Mouse (Mus musculus) lung, postnatal 10 days (tissue): ENCODE measurements at regions not wholly inside any gene's neighbourhood (a gene's known extent, or its start where the extent isn't known, plus 50 kb on each side); places are given as distances from the start of the nearest gene placed in this dataset.
A peak's percentile ranks its signal among the peaks of the same experiment; 100 is the strongest.
"Not testable (repeated sequence)": the region's sequence is repeated elsewhere in the genome, so short reads cannot be mapped to it uniquely, and the experiment has no call there.

ENCODE experiments used
- DNase-seq: peaks from one replicate; pipeline ENCODE4 v3.0.0; 2021

DNA sequence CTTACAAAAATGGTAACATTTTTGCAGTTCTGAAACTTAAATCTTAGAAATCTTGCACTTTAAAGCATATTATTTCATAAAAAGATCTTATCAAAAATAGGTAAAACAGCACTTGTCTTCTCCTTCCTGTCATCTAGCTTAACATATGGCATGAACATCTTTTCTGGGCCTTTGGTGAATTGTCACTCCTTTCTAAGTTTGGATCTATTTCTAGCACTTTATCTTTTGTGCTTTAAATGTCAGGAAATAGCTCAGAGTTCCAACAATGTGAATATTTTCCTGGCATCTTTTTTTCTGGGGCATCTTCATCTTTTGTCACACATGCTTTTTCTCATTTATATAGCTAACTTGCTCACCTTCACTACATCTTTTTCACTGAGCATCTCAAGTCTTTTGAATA is 527.4 kb upstream of the Gm5150 start:
- no peak for DNase-seq

DNA sequence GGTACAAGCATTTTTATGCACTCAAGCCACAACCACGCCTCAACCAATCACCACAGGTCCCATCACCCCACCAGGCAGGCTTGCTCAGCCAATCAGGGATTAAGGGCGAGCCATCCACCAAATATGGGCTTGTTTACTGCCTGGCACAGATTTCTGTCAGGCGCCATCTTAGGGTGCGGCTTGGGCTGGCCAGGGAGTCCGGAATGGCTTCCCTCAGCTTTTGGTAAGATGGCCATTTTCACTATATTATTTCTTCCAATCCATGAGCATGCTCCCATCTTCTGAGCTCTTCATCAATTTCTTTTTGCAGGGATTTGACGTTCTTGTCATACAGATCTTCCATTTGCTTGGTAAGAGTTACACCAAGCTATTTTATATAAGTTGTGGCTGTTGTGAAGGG is 521.3 kb upstream of the Gm5150 start:
- DNase-seq: not testable (repeated sequence)

DNA sequence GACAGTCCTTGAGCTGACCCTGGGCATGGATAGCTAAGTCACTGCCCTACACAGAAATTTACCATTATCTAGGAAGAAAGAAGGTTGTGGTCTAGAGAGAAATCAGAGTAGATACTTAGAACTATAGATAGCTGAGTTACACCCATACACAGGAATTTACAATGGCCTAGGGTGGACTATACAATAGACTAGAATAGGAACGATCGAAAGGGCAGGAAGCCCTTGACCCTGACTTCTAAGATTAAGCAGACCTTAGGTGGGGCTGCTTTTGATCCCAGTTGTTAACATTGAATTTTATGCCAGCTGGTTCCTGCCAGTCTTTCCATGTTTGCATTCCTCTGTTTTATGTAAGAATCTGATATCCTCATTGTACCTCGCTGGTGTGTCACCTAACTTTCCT is 482.2 kb upstream of the Gm5150 start:
- not testable (repeated sequence) for DNase-seq

- no peak for DNase-seq
Measured at GRCm38 (mm10) chr3:16482750-16483149, 476.5 kb upstream of the Gm5150 start.

- DNase-seq: no peak
Measured at GRCm38 (mm10) chr3:16471360-16471759, 465.1 kb upstream of the Gm5150 start.

DNA sequence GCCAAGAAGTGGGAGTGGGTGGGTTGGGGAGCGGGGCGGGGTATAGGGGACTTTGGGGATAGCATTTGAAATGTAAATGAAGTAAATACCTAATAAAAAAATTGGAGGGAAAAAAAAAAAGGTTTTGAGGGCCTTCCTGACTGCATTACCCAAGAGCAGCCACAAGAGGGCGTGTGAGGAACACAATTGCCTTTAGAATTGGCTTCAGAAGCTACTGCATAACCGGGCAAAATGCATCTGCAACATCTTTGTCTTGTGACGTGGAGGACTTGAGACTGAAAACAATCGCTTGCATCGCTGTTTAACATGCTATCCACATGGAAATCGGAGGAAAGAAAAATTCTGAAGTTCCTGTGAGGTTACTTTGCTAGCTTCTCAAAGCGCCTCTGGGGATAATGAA is 460.2 kb upstream of the Gm5150 start:
- DNase-seq: peak; percentile 23

- DNase-seq: no peak
Measured at GRCm38 (mm10) chr3:16465357-16465756, 459.1 kb upstream of the Gm5150 start.

DNA sequence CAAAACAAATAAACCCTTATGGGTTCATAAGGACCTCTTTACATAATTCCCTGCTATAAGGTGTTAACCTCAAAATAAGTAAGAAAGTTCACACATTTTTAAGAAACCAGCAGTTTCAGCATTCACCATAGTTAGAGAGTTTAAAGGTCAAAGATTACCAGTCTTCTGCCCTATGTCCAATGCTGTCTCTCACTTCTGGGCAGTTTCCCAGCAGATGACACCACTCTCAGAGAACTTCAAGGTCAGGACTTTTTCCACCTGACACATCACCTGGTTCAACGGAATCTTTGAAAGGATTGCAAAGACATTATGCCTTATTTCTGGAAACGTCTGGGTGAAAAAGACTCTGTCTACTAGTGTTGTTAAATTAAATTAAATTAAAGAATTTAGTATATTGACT is 458.1 kb upstream of the Gm5150 start:
- DNase-seq: no peak

DNA sequence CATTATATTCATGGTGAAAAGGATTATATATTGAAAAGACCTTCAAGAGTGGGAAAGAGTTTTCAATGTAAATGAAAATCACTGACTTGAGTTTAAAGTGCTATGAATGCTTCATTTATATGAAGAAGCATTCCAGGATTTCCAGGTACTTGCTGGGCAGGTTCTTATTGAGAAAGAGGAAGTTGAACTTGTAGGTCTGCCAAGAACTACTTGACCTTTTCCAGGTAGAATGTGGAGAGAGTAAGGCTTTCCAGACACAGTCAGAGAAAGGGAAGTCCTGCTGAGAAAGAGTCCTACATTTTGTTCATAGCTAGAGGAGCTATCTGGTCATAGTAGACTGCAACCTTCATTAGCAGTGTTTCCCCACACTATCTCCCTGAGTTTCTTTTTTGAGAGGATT is 426.8 kb upstream of the Gm5150 start:
- DNase-seq: peak; percentile 47

DNA sequence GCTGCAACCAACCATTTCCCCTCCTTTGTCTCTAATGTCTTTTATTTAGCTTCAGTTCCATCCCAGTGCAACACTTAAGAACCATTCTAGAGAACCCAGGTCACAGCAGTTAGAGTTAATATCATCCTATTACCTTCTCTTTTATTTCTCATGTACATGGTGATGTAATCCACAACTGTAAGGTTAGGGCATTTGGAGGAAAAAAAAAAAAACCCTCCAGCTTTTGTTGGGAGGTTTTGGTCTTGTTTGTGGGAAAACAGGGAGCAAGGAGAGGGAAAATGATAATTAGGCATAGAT is 425.5 kb upstream of the Gm5150 start:
- no peak for DNase-seq

DNA sequence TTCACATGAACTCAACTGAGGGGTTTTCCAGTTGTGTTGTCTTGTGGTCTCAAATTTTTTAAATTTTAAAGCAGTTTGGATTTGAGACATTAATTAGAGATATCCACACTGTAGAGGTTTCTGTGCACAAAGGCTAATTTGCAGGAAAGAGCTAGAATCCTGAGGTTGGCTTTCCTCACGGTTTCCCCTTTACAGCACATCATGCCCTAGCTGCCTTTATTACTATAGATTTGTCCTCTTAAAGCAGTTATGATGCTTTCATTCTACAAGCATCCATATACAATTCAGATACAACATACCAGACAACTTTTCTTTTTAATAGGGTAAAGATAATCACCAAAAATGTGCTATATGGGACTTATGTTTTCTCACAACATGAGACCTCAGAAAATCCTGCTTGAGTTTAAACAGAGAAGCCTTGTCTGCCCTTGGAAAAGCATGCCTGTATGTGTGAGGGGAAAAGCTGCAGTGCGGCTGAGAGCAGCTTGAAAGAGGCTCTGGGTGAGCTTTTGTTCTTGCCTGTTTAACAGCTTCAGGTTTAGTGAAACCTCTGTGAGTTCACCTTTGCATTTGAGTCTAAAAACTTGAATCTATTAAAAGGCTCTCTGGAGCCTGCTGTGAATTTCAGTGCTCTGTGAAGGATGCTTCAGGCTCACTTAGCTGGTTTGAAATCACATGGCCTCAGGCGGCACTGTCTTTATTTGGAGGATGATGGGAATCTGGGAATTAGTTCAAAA is 425.0 kb upstream of the Gm5150 start:
- no peak for DNase-seq
